Mouse (Mus musculus) kidney, postnatal 10 days (tissue): ENCODE measurements around the gene Fshr.
"Not testable (repeated sequence)": the region's sequence is repeated elsewhere in the genome, so short reads cannot be mapped to it uniquely, and the experiment has no call there.

Experiments
- DNase-seq: peaks from one replicate; pipeline ENCODE4 v3.0.0; 2021; ENCODE audit warnings: mixed read lengths

Gene Fshr

GRCm38 (mm10) chr17:89200575-89200974 is at the start of gene Fshr:
TSS of gene Fshr (minus strand) at chr17:89200675.
- DNase-seq, result no peak

GRCm38 (mm10) chr17:89202181-89202580 is 1.7 kb upstream of the Fshr start:
- DNase-seq, result no peak

- no peak for DNase-seq
Measured at GRCm38 (mm10) chr17:89173545-89173944, 26.9 kb downstream of the Fshr start.

GRCm38 (mm10) chr17:89164773-89165172 is 35.7 kb downstream of the Fshr start:
- no peak for DNase-seq

- no peak for DNase-seq
Measured at GRCm38 (mm10) chr17:89162475-89162874, 38.0 kb downstream of the Fshr start.

- not testable (repeated sequence) for DNase-seq
Measured at GRCm38 (mm10) chr17:89159343-89159742, 41.1 kb downstream of the Fshr start.

GRCm38 (mm10) chr17:89144806-89145205 is 55.7 kb downstream of the Fshr start:
- DNase-seq, result no peak

GRCm38 (mm10) chr17:89120023-89120422 is 80.5 kb downstream of the Fshr start:
- DNase-seq, result no peak

- DNase-seq, result no peak
Measured at GRCm38 (mm10) chr17:89119250-89119649, 81.2 kb downstream of the Fshr start.

- no peak for DNase-seq
Measured at GRCm38 (mm10) chr17:89113944-89114343, 86.5 kb downstream of the Fshr start.

GRCm38 (mm10) chr17:89100719-89101350 is 99.6 kb downstream of the Fshr start:
- no peak for DNase-seq

GRCm38 (mm10) chr17:89099733-89100132 is 100.7 kb downstream of the Fshr start:
- not testable (repeated sequence) for DNase-seq

GRCm38 (mm10) chr17:89089692-89090475 is 110.6 kb downstream of the Fshr start:
- DNase-seq, result no peak

- no peak for DNase-seq
Measured at GRCm38 (mm10) chr17:89082897-89083296, 117.6 kb downstream of the Fshr start.

GRCm38 (mm10) chr17:89079706-89080105 is 120.8 kb downstream of the Fshr start:
- DNase-seq, result no peak

GRCm38 (mm10) chr17:89064327-89065095 is 136.0 kb downstream of the Fshr start:
- no peak for DNase-seq

GRCm38 (mm10) chr17:89062348-89062949 is 138.0 kb downstream of the Fshr start:
- no peak for DNase-seq

GRCm38 (mm10) chr17:89051031-89051563 is 149.4 kb downstream of the Fshr start:
- no peak for DNase-seq

GRCm38 (mm10) chr17:89049071-89049470 is 151.4 kb downstream of the Fshr start:
- no peak for DNase-seq

GRCm38 (mm10) chr17:89046016-89046415 is 154.5 kb downstream of the Fshr start:
- no peak for DNase-seq

GRCm38 (mm10) chr17:89036723-89037122 is 163.8 kb downstream of the Fshr start:
- DNase-seq, result no peak

GRCm38 (mm10) chr17:89036049-89036448 is 164.4 kb downstream of the Fshr start:
- DNase-seq, result no peak

GRCm38 (mm10) chr17:89034627-89035026 is 165.8 kb downstream of the Fshr start:
- no peak for DNase-seq
